Mouse (Mus musculus) midbrain, embryonic 13.5 days (tissue): ENCODE measurements around the gene Spata9. TPM values are rescaled to one million over a fixed set of nuclear protein-coding genes. Genes with fewer than 3 reads are reported as not detected.
"Not testable (repeated sequence)": the region's sequence is repeated elsewhere in the genome, so short reads cannot be mapped to it uniquely, and the experiment has no call there.

Experiments used
- ATAC-seq: fragments of 200-750 bp; cut with Nextera tagmentation; 2 replicates; pipeline ENCODE4 v1.8.0; 2017; ENCODE audit warnings: mild to moderate bottlenecking, moderate TSS enrichment, moderate library complexity
- H3K27ac ChIP-seq: fragments of 300-500 bp; sonication (generic); 2 replicates; pipeline ENCODE4 v1.5.1; 2015; ENCODE audit warnings: inconsistent platforms, mild to moderate bottlenecking, moderate library complexity
- H3K27me3 ChIP-seq: fragments of 300-500 bp; sonication (generic); 2 replicates; pipeline ENCODE4 v1.6.1; 2015; ENCODE audit warnings: mild to moderate bottlenecking, inconsistent platforms
- H3K36me3 ChIP-seq: fragments of 300-500 bp; sonication (generic); 2 replicates; pipeline ENCODE4 v1.6.1; 2015; ENCODE audit warnings: mild to moderate bottlenecking, inconsistent platforms
- H3K4me1 ChIP-seq: fragments of 300-500 bp; sonication (generic); replicated peaks from 2 replicates; pipeline ENCODE4 v1.6.1; 2015; ENCODE audit warnings: inconsistent platforms
- H3K4me2 ChIP-seq: fragments of 300-500 bp; sonication (generic); replicated peaks from 2 replicates; pipeline ENCODE4 v1.6.1; 2015; ENCODE audit warnings: moderate library complexity, mild to moderate bottlenecking, inconsistent platforms
- H3K4me3 ChIP-seq: fragments of 300-500 bp; sonication (generic); replicated peaks from 2 replicates; pipeline ENCODE4 v1.5.1; 2015; ENCODE audit warnings: mild to moderate bottlenecking, inconsistent platforms
- H3K9ac ChIP-seq: fragments of 300-500 bp; sonication (generic); replicated peaks from 2 replicates; pipeline ENCODE4 v1.6.1; 2015; ENCODE audit warnings: mild to moderate bottlenecking, inconsistent platforms
- H3K9me3 ChIP-seq: fragments of 300-500 bp; sonication (generic); 2 replicates; pipeline ENCODE4 v1.6.1; 2016; ENCODE audit warnings: mild to moderate bottlenecking, inconsistent platforms
- WGBS: fragments of 180-500 bp; shearing (Covaris S2); methylation state at CpG from one replicate; pipeline ENCODE4 v1.1.7; 2015; 5-methylcytosine and 5-hydroxymethylcytosine counted together
- polyA plus RNA-seq: library from polyadenylated mRNA; unstranded; fragments of >200 nt; fragmentation: Nextera tagmentation; extraction: Ambion mirVana; gene quantifications from 2 replicates; pipeline ENCODE4 v1.2.1, GENCODE M21; 2015

Spata9 gene
- 1.9 and 2.8 TPM in 2 replicates for polyA plus RNA-seq

GRCm38 (mm10) chr13:75966850-75967249 lies at the start of gene Spata9:
Gene Spata9, plus strand, starts transcription at chr13:75967150.
- WGBS: 79% methylated on average over 1 of the region's 1 CpGs
- H3K27me3 ChIP-seq: no peaks in the 10 kb centered on the region
- no peak within 1 kb of the TSS for H3K4me3 ChIP-seq
- H3K9me3 ChIP-seq: 0 out of 2 replicates have a peak, but pooled peaks cover 2% of the 10 kb centered on the region
- no peaks in the 10 kb centered on the region for H3K36me3 ChIP-seq
- no peak for ATAC-seq
- no peaks in the 10 kb centered on the region for H3K4me1 ChIP-seq
- no peak within 1 kb of the TSS for H3K27ac ChIP-seq
- no peak within 1 kb of the TSS for H3K9ac ChIP-seq
- no peak within 1 kb of the TSS for H3K4me2 ChIP-seq

- no peak overlapping the region for H3K9ac ChIP-seq
- ATAC-seq: no peak
- peaks cover 13% of the 10 kb centered on the region for H3K4me1 ChIP-seq
- no peak overlapping the region for H3K4me2 ChIP-seq
- H3K36me3 ChIP-seq: peaks cover 17% of the 10 kb centered on the region
- no peaks in the 10 kb centered on the region for H3K9me3 ChIP-seq
- H3K27ac ChIP-seq: no peak overlapping the region
- no peak overlapping the region for H3K4me3 ChIP-seq
- no peaks in the 10 kb centered on the region for H3K27me3 ChIP-seq
These were observed 39.0 kb upstream of the Spata9 start for GRCm38 (mm10) chr13:75927951-75928350.

DNA sequence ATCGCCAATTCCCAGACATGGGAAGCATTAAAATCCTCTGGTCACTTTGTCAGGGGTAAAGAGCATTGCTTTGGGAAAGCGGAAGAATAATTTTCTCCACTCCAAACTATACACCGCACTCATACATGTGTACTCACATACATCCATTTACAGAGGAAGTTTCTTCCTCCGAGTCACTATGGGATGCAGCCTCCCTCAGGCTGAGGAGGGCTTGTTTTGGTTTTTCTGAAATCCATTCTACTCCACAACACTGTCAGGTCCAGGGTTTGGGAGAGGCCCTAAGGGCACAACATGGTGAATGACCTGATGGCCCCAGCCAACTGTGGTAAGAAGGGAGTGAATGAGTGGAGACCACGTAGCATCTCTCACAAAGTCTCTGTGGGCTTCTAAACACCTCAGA lies 37.9 kb upstream of the Spata9 start:
- peaks cover 13% of the 10 kb centered on the region for H3K4me1 ChIP-seq
- 90% methylated on average over 5 of the region's 5 CpGs for WGBS

DNA sequence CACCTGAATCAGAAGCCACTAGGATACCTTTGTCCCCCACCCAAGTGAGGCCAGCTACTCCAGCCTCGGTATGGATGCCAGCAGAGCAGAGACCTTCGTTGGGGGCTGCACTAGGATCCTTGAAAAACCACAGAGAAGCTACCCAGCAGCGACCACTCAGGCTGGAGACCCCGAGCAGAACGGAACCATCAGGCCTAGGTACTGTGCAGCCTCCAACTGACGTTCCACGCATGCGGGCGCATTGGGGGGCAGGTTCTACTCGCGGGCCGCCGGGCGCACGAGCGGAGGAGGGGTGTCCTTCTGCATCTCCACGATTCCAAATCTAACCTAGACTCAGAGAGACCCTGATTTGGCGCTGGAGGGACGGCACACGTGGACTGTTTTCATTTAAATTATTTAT lies 36.9 kb upstream of the Spata9 start:
- WGBS: 95% methylated on average over 20 of the region's 20 CpGs
- H3K9ac ChIP-seq: no peak overlapping the region
- no peak overlapping the region for H3K4me3 ChIP-seq
- no peak overlapping the region for H3K4me2 ChIP-seq
- peaks cover 13% of the 10 kb centered on the region for H3K4me1 ChIP-seq
- H3K27ac ChIP-seq: no peak overlapping the region
- no peaks in the 10 kb centered on the region for H3K9me3 ChIP-seq
- ATAC-seq: no peak
- H3K27me3 ChIP-seq: no peaks in the 10 kb centered on the region
- H3K36me3 ChIP-seq: peaks cover 17% of the 10 kb centered on the region

More for the DNA sequence above, 37.9 kb upstream of the Spata9 start:
- not testable (repeated sequence) for H3K9me3 ChIP-seq, ATAC-seq, H3K27me3 ChIP-seq, H3K4me2 ChIP-seq, H3K4me3 ChIP-seq, H3K27ac ChIP-seq, H3K9ac ChIP-seq
- H3K36me3 ChIP-seq: peaks cover 17% of the 10 kb centered on the region

GRCm38 (mm10) chr13:75930660-75931059 lies 36.3 kb upstream of the Spata9 start:
- no peak overlapping the region for H3K9ac ChIP-seq
- H3K36me3 ChIP-seq: peaks cover 17% of the 10 kb centered on the region
- peaks cover 13% of the 10 kb centered on the region for H3K4me1 ChIP-seq
- 0 out of 2 replicates have a peak, but pooled peaks have one; percentile 9 for ATAC-seq
- no peaks in the 10 kb centered on the region for H3K9me3 ChIP-seq
- no peak overlapping the region for H3K4me2 ChIP-seq
- WGBS: 87% methylated on average over 2 of the region's 2 CpGs
- no peak overlapping the region for H3K4me3 ChIP-seq
- no peaks in the 10 kb centered on the region for H3K27me3 ChIP-seq
- peak overlapping the region; percentile 39 for H3K27ac ChIP-seq

DNA sequence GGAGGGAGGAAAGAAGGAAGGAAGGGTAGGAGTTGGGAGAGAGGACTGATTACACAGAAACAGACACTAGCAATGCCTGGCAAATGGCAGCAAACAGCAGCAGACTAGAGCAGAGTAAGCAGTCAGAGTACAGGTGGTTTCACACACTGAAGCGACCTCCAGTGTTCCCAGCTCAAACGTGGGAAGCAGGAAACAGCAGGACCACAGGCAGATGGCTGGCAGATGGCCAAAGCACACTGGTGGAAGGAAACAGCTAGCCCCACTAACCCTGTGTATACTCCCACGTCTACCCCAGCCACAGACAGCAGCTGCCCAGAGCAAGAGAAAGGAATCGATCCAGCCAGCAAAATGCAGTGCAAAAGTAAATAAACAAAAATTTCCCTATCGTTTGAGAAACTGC lies 35.9 kb upstream of the Spata9 start:
- no peak overlapping the region for H3K4me3 ChIP-seq
- H3K36me3 ChIP-seq: peaks cover 17% of the 10 kb centered on the region
- no peaks in the 10 kb centered on the region for H3K27me3 ChIP-seq
- no peak overlapping the region for H3K4me2 ChIP-seq
- H3K9ac ChIP-seq: no peak overlapping the region
- 26% methylated on average over 5 of the region's 5 CpGs for WGBS
- peak overlapping the region; percentile 39 for H3K27ac ChIP-seq
- no peaks in the 10 kb centered on the region for H3K9me3 ChIP-seq
- peaks cover 13% of the 10 kb centered on the region for H3K4me1 ChIP-seq
- ATAC-seq: peak; percentile 95

DNA sequence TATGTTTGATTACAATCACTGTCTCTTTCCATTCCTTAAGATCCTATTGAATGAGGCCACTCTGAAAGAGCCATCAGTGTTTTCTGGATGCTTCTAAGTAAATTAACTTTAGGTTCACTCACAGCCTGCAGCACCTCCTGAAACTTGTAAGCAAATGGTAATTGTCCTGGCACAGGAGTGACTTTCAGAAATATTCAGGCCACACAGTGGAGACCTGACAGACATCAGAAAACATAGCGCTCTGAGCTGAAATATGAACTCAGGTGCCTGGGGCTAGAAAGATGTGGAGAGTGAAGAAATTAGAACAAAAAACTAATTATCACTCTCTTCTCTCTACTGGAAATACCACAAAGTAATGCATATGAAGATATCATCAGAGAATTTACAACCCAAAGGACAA lies 33.7 kb upstream of the Spata9 start:
- peaks cover 13% of the 10 kb centered on the region for H3K4me1 ChIP-seq
- WGBS: 93% methylated on average over 1 of the region's 1 CpGs
- H3K4me2 ChIP-seq: no peak overlapping the region
- H3K4me3 ChIP-seq: no peak overlapping the region
- H3K9ac ChIP-seq: no peak overlapping the region
- H3K9me3 ChIP-seq: no peaks in the 10 kb centered on the region
- ATAC-seq: no peak
- no peak overlapping the region for H3K27ac ChIP-seq
- peaks cover 27% of the 10 kb centered on the region for H3K36me3 ChIP-seq
- no peaks in the 10 kb centered on the region for H3K27me3 ChIP-seq

- Histone ChIP-seq H3K4me3 (no peak overlapping the region), H3K9ac (no peak overlapping the region)
- 94% methylated on average over 5 of the region's 5 CpGs for WGBS
These were observed 28.1 kb upstream of the Spata9 start for GRCm38 (mm10) chr13:75938866-75939265.

GRCm38 (mm10) chr13:75940791-75941517 lies 26.0 kb upstream of the Spata9 start:
- peak overlapping the region; percentile 53; the same call in 1 of the 2 replicates for H3K27ac ChIP-seq
- H3K27me3 ChIP-seq: no peaks in the 10 kb centered on the region
- peaks cover 18% of the 10 kb centered on the region for H3K4me1 ChIP-seq
- peak overlapping the region; percentile 26 for H3K4me3 ChIP-seq
- ATAC-seq: no peak
- H3K36me3 ChIP-seq: peaks cover 20% of the 10 kb centered on the region
- peak overlapping the region; percentile 11; the same call in 1 of the 2 replicates for H3K9ac ChIP-seq
- H3K9me3 ChIP-seq: no peaks in the 10 kb centered on the region
- H3K4me2 ChIP-seq: peak overlapping the region; percentile 47
- 88% methylated on average over 2 of the region's 2 CpGs for WGBS

More at GRCm38 (mm10) chr13:75938866-75939265, 28.1 kb upstream of the Spata9 start:
- no peaks in the 10 kb centered on the region for H3K27me3 ChIP-seq
- peaks cover 20% of the 10 kb centered on the region for H3K36me3 ChIP-seq
- H3K4me1 ChIP-seq: peaks cover 13% of the 10 kb centered on the region
- H3K4me2 ChIP-seq: no peak overlapping the region
- no peak overlapping the region for H3K27ac ChIP-seq
- no peaks in the 10 kb centered on the region for H3K9me3 ChIP-seq
- ATAC-seq: no peak

- ATAC-seq: no peak
- Histone ChIP-seq H3K4me3 (peak overlapping the region; percentile 26), H3K9me3 (no peaks in the 10 kb centered on the region), H3K4me2 (peak overlapping the region; percentile 47), H3K36me3 (peaks cover 20% of the 10 kb centered on the region), H3K9ac (peak overlapping the region; percentile 11; the same call in 1 of the 2 replicates), H3K27ac (peak overlapping the region; percentile 53; the same call in 1 of the 2 replicates), H3K27me3 (no peaks in the 10 kb centered on the region), H3K4me1 (peaks cover 18% of the 10 kb centered on the region)
- WGBS: 53% methylated on average over 5 of the region's 5 CpGs
These were observed 25.2 kb upstream of the Spata9 start for GRCm38 (mm10) chr13:75941518-75942295.

GRCm38 (mm10) chr13:75942731-75943130 lies 24.2 kb upstream of the Spata9 start:
- ATAC-seq: peak; percentile 19
- Histone ChIP-seq H3K36me3 (peaks cover 16% of the 10 kb centered on the region), H3K27me3 (no peaks in the 10 kb centered on the region), H3K4me2 (peak overlapping the region; percentile 69), H3K4me1 (peaks cover 18% of the 10 kb centered on the region), H3K27ac (peak overlapping the region; percentile 99), H3K4me3 (peak overlapping the region; percentile 78), H3K9ac (peak overlapping the region; percentile 94), H3K9me3 (no peaks in the 10 kb centered on the region)
- WGBS: 0% methylated on average over 6 of the region's 6 CpGs
